Mouse (Mus musculus) spleen, adult 2 months (tissue): ENCODE results near the gene Atxn7l3.

Experiments
- CTCF ChIP-seq: fragments of 200-500 bp; IDR thresholded peaks from 2 replicates; pipeline ENCODE4 v1.5.1; 2011; ENCODE audit warnings: mild to moderate bottlenecking, inconsistent platforms; ENCODE audit not compliant: insufficient read depth, insufficient read length, insufficient replicate concordance; ENCODE audit errors: extremely low read depth
- POLR2A ChIP-seq: fragments of 200-500 bp; IDR thresholded peaks from 2 replicates; pipeline ENCODE4 v1.6.1; 2011; ENCODE audit warnings: low read depth, low read length, inconsistent platforms

DNA sequence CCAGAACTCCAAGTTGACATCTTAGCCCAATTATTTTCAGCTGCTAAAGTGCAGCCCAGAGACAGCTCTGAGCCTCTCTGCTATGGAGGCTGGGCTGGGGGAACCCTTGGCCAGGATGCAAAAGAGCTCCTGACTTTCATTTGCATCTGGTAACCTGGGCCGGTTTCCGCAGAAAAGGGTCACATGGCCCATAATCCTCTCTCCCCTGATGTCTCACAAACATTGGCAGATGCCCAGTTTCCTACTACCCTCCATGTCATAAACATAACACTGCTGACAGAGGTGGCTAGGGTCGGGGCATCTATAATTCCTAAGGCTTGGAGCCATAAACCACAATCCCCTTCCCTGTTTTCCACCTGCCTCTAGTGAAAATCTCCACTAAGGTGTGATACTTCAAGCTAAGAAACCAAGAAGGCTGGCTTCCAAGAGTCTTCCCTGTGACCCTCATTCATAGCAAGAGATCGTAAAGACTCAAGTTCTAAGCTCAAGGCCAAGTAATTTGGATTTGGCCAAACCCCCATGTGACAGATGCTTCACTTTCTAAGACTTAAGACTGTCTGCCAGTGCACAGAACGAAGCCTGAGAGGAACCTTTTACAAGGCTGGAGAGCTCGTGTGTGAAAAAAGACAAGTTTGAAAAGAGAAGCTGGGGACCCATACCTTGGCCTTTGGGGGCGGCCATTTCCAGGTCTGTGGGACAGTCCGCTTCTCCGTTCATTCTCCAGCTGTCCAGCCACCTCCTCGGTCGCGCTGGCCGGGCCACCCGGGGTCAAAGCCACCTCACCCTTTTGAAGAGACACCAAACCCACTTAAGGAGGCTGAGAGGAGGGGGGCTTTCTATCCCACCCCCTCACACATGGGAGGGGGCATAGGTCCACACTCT is 19.5 kb upstream of the Atxn7l3 start:
- TF ChIP-seq CTCF (no peak), POLR2A (no peak)
